Mouse (Mus musculus) forebrain, embryonic 15.5 days (tissue): ENCODE data around the gene Lig1. TPM values are rescaled to one million over a fixed set of nuclear protein-coding genes. Genes with fewer than 3 reads are reported as not detected.
A peak's percentile ranks its signal among the peaks of the same experiment; 100 is the strongest.
"Not testable (repeated sequence)": the region's sequence is repeated elsewhere in the genome, so short reads cannot be mapped to it uniquely, and the experiment has no call there.

Source experiments
- ATAC-seq: fragments of 200-750 bp; cut with Nextera tagmentation; replicated peaks from 2 replicates; pipeline ENCODE4 v1.8.0; 2017; ENCODE audit warnings: mild to moderate bottlenecking, moderate TSS enrichment, moderate library complexity
- H3K27ac ChIP-seq: fragments of 300-500 bp; sonication (generic); replicated peaks from 2 replicates; pipeline ENCODE4 v1.5.1; 2015; ENCODE audit warnings: mild to moderate bottlenecking, inconsistent platforms
- H3K27me3 ChIP-seq: fragments of 300-500 bp; sonication (generic); 2 replicates; pipeline ENCODE4 v1.6.1; 2015; ENCODE audit warnings: inconsistent platforms
- H3K36me3 ChIP-seq: fragments of 300-500 bp; sonication (generic); 2 replicates; pipeline ENCODE4 v1.6.1; 2015; ENCODE audit warnings: mild to moderate bottlenecking, inconsistent platforms
- H3K4me1 ChIP-seq: fragments of 300-500 bp; sonication (generic); 2 replicates; pipeline ENCODE4 v1.6.1; 2015; ENCODE audit warnings: inconsistent platforms
- H3K4me2 ChIP-seq: fragments of 300-500 bp; sonication (generic); replicated peaks from 2 replicates; pipeline ENCODE4 v1.6.1; 2015; ENCODE audit warnings: mild to moderate bottlenecking, inconsistent platforms
- H3K4me3 ChIP-seq: fragments of 300-500 bp; sonication (generic); 2 replicates; pipeline ENCODE4 v1.5.1; 2015; ENCODE audit warnings: mild to moderate bottlenecking, inconsistent platforms
- H3K9ac ChIP-seq: fragments of 300-500 bp; sonication (generic); replicated peaks from 2 replicates; pipeline ENCODE4 v1.6.1; 2015; ENCODE audit warnings: mild to moderate bottlenecking, inconsistent platforms
- H3K9me3 ChIP-seq: fragments of 300-500 bp; sonication (generic); 2 replicates; pipeline ENCODE4 v1.6.1; 2016; ENCODE audit warnings: inconsistent platforms
- WGBS: fragments of 180-500 bp; shearing (Covaris S2); methylation state at CpG from one replicate; pipeline ENCODE4 v1.1.7; 2015; ENCODE audit warnings: mixed read lengths; 5-methylcytosine and 5-hydroxymethylcytosine counted together
- polyA plus RNA-seq: library from polyadenylated mRNA; unstranded; fragments of >200 nt; fragmentation: Nextera tagmentation; extraction: Ambion mirVana; gene quantifications from 2 replicates; pipeline ENCODE4 v1.2.1, GENCODE M21; 2015

The Lig1 gene
- 50.7 and 54.9 TPM in 2 replicates for polyA plus RNA-seq

DNA sequence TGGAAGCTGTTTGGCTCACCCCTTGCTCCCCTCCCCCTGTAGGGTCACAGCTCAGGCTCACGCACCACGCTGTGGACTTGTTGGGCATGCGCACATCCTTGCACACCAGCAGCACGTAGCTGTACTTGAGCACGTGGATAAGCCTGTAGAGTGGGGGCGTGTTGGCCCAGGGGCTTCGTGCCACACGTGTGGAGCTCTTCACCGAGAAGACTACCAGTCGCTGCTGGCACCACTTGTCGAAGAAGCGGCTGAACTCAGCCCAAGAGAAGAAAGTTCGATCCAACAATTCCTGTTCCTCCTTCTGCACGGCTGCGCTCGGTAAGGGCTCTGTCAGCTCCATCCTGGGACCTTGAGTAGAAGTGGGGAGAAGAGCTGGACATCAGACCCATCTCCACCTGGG is at the start of gene Lig1:
TSS of gene Lig1 (plus strand) at position 203 of the 400 bp plus-strand sequence.
- peak within 1 kb of the TSS; percentile 56 for H3K4me2 ChIP-seq
- H3K36me3 ChIP-seq: peaks cover 29% of the 10 kb centered on the region
- H3K27me3 ChIP-seq: no peaks in the 10 kb centered on the region
- peak within 1 kb of the TSS; percentile 94 for H3K27ac ChIP-seq
- ATAC-seq: no peak
- WGBS: 96% methylated on average over 16 of the region's 16 CpGs
- H3K4me3 ChIP-seq: peak within 1 kb of the TSS; percentile 92
- H3K4me1 ChIP-seq: peaks cover 7% of the 10 kb centered on the region
- H3K9ac ChIP-seq: peak within 1 kb of the TSS; percentile 94
- H3K9me3 ChIP-seq: no peaks in the 10 kb centered on the region

DNA sequence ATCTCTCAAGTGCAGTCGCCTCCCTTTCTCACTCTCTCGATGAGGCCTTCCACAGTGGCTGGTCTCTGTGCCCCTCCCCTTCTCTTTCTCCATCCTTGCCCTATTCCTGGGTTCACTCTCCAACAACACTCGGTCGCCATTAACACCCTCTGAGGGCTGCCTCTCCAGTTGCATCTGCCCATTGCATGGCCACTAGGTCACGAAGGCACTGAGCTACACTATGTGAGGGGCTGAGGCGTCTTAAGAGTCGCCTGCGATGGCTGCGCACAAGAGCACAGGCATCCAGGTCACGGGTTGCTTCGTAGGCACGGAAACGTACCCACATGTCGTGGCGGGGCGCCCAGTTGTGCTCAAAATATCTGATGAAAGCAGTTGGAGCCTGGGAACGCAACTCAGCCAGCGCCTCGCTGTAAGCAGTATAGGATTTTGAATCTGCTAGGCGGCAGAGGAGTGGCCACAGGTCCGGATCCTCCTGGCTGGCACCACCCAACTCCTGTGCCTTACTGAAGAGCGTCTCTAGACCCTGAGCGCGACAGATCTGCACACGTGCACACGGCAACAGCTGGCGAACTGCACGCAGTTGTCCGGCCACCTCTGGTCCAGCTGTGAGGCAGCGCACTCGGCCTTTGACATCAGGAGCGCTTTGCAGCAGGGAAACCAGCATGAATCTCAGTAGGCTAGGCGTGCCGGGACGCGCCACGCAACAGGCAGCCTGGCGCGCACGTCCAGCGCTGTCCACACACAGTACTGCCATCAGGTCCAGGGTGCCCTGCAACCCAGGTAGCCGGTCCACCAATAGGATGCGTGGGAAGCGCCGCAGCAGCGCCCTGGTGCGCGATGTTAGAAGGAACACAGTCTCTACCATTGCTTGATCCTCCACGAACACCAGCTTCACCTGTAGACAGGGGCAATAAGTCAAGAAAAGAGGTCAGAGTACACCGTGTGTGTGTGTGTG is 16.1 kb upstream of the Lig1 start:
- no peak overlapping the region for H3K4me2 ChIP-seq
- no peaks in the 10 kb centered on the region for H3K36me3 ChIP-seq
- H3K27ac ChIP-seq: no peak overlapping the region
- no peak overlapping the region for H3K4me3 ChIP-seq
- no peaks in the 10 kb centered on the region for H3K27me3 ChIP-seq
- WGBS: 54% methylated on average over 50 of the region's 50 CpGs
- ATAC-seq: peak; percentile 55; the same call in 1 of the 2 replicates
- H3K9me3 ChIP-seq: no peaks in the 10 kb centered on the region
- no peak overlapping the region for H3K9ac ChIP-seq
- H3K4me1 ChIP-seq: peaks cover 4% of the 10 kb centered on the region; the same call in 1 of the 2 replicates

- H3K4me2 ChIP-seq: no peak overlapping the region
- H3K4me1 ChIP-seq: peaks cover 4% of the 10 kb centered on the region; the same call in 1 of the 2 replicates
- no peaks in the 10 kb centered on the region for H3K27me3 ChIP-seq
- 84% methylated on average over 5 of the region's 5 CpGs for WGBS
- H3K9ac ChIP-seq: no peak overlapping the region
- H3K27ac ChIP-seq: no peak overlapping the region
- H3K4me3 ChIP-seq: no peak overlapping the region
- 0 out of 2 replicates have a peak, but pooled peaks have one; percentile 17 for ATAC-seq
- H3K9me3 ChIP-seq: no peaks in the 10 kb centered on the region
- H3K36me3 ChIP-seq: peaks cover 3% of the 10 kb centered on the region; the same call in 1 of the 2 replicates
Observed at GRCm38 (mm10) chr7:13263851-13264250, 13.2 kb upstream of the Lig1 start.

DNA sequence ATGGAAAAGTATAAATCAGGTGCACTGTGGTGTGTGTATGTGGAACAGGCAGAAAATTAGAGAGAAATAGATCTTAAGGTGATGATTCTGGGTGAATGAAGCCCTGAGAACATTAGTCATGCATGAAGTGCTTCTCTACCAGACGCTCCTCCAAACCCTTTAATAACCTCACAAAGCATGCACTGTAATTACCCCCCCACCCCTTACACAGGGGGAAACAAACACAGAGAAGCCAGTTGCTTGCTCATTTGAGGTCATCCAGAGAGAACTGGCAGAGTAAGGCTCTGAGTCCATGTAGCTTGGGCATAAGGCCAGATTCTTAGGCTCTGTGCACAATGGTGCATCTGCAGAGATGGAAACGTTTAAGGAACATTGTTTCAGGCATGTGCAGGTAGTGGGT is 12.7 kb upstream of the Lig1 start:
- H3K9ac ChIP-seq: no peak overlapping the region
- H3K9me3 ChIP-seq: no peaks in the 10 kb centered on the region
- no peak overlapping the region for H3K27ac ChIP-seq
- peaks cover 4% of the 10 kb centered on the region; the same call in 1 of the 2 replicates for H3K4me1 ChIP-seq
- no peak overlapping the region for H3K4me3 ChIP-seq
- WGBS: 11% methylated on average over 2 of the region's 2 CpGs
- H3K4me2 ChIP-seq: no peak overlapping the region
- H3K27me3 ChIP-seq: no peaks in the 10 kb centered on the region
- 0 out of 2 replicates have a peak, but pooled peaks have one; percentile 20 for ATAC-seq
- H3K36me3 ChIP-seq: peaks cover 3% of the 10 kb centered on the region; the same call in 1 of the 2 replicates

GRCm38 (mm10) chr7:13268749-13269260 is 8.3 kb upstream of the Lig1 start:
- Histone ChIP-seq H3K36me3 (peaks cover 5% of the 10 kb centered on the region; the same call in 1 of the 2 replicates), H3K27me3 (no peaks in the 10 kb centered on the region), H3K4me3 (no peak overlapping the region), H3K27ac (no peak overlapping the region), H3K4me2 (no peak overlapping the region), H3K9me3 (no peaks in the 10 kb centered on the region), H3K9ac (no peak overlapping the region), H3K4me1 (peaks cover 4% of the 10 kb centered on the region; the same call in 1 of the 2 replicates)
- ATAC-seq: no peak
- WGBS: 93% methylated on average over 4 of the region's 4 CpGs

DNA sequence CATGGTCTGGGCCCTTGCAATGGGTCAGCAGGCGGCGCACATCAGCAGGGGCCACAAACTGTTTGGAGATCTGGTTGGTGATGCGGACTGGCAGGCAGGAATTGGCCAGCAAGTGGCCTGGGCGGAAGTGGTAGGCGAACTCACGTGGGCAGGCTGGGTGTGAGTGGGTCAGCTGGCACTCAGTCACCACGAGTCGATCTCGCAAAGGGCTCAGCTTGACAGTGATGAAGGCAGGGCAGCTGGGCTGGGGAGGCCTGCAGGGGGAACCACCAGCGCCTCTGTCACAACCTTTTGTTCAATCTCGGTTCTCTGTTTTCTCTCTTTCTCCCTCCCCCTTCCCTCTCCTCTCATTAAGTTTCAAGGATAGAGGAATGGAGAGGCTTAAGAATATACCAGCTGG is 7.7 kb upstream of the Lig1 start:
- no peak overlapping the region for H3K4me2 ChIP-seq
- H3K27ac ChIP-seq: no peak overlapping the region
- H3K4me1 ChIP-seq: peaks cover 3% of the 10 kb centered on the region; the same call in 1 of the 2 replicates
- H3K9me3 ChIP-seq: no peaks in the 10 kb centered on the region
- no peaks in the 10 kb centered on the region for H3K27me3 ChIP-seq
- H3K36me3 ChIP-seq: peaks cover 7% of the 10 kb centered on the region; the same call in 1 of the 2 replicates
- WGBS: 74% methylated on average over 11 of the region's 11 CpGs
- ATAC-seq: no peak
- H3K4me3 ChIP-seq: no peak overlapping the region
- H3K9ac ChIP-seq: no peak overlapping the region

DNA sequence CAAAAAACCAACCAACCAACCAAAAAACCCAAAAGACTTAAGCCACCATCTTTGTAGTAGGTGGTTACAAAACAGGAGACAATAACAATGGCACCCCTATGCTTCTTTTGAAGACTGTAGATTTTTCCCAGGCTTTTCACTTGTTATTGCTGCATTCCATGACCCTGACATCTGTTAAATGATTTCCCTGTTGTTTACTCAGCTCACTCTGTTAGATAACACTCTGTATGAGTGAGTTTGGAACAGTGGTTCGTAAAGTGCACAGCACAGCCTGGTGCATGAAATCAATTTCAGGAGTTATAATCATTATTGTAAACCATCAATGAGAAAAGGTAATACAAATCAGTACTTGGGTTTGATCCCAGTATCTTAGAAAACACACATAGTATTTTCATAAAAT is 5.4 kb upstream of the Lig1 start:
- 84% methylated on average over 1 of the region's 1 CpGs for WGBS
- no peak overlapping the region for H3K4me3 ChIP-seq
- H3K9ac ChIP-seq: no peak overlapping the region
- H3K4me1 ChIP-seq: no peaks in the 10 kb centered on the region
- peaks cover 27% of the 10 kb centered on the region for H3K36me3 ChIP-seq
- no peak for ATAC-seq
- H3K27me3 ChIP-seq: no peaks in the 10 kb centered on the region
- no peaks in the 10 kb centered on the region for H3K9me3 ChIP-seq
- no peak overlapping the region for H3K4me2 ChIP-seq
- no peak overlapping the region for H3K27ac ChIP-seq

- WGBS: 26% methylated on average over 2 of the region's 2 CpGs
- peak overlapping the region; percentile 56 for H3K4me2 ChIP-seq
- H3K4me1 ChIP-seq: peaks cover 7% of the 10 kb centered on the region
- peak overlapping the region; percentile 94; the same call in 1 of the 2 replicates for H3K27ac ChIP-seq
- H3K36me3 ChIP-seq: peaks cover 29% of the 10 kb centered on the region
- no peaks in the 10 kb centered on the region for H3K9me3 ChIP-seq
- H3K27me3 ChIP-seq: no peaks in the 10 kb centered on the region
- H3K4me3 ChIP-seq: peak overlapping the region; percentile 92
- H3K9ac ChIP-seq: peak overlapping the region; percentile 94
- ATAC-seq: 0 out of 2 replicates have a peak, but pooled peaks have one; percentile 0
Observed at GRCm38 (mm10) chr7:13277833-13278232, 750 bp downstream of the Lig1 start.

DNA sequence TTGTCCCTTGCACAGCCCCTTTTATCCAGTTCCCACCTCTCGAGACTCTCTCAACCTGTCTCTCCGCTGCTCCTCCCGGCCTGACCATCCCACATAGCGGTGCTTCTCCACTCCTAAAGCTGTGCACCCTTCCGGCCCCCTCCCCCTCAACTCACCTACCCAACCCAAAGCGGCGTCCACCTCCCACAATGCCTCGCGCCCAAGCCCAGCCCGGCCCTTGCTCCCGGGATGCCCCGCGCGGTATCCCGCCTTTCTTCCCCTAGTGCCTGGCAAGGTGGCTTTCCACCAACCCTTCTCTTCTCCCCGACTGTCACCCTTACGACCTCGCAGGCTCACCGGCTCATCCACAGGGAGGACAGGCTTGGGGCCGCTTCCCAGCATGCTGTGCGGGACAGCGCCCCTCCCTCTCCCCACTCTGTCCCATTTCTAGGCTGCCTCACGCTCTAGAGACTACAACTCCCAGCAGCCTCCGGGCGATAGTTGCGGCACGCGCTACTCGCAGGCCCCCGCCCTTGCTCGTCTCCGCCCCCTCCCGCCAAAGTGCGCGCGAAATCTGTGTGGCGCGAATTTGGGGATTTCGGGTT is 1.3 kb downstream of the Lig1 start, which contains the start of gene Zswim9:
TSS of gene Zswim9 (minus strand) at position 414 of the 584 bp plus-strand sequence.
- Histone ChIP-seq H3K27ac (peak within 1 kb of the TSS; percentile 94), H3K27me3 (no peaks in the 10 kb centered on the region), H3K4me1 (peaks cover 7% of the 10 kb centered on the region), H3K4me2 (peak within 1 kb of the TSS; percentile 56), H3K9me3 (no peaks in the 10 kb centered on the region), H3K4me3 (peak within 1 kb of the TSS; percentile 92), H3K9ac (peak within 1 kb of the TSS; percentile 94), H3K36me3 (peaks cover 29% of the 10 kb centered on the region)
- peak; percentile 98 for ATAC-seq
- WGBS: under 1% methylated on average over 39 of the region's 39 CpGs

DNA sequence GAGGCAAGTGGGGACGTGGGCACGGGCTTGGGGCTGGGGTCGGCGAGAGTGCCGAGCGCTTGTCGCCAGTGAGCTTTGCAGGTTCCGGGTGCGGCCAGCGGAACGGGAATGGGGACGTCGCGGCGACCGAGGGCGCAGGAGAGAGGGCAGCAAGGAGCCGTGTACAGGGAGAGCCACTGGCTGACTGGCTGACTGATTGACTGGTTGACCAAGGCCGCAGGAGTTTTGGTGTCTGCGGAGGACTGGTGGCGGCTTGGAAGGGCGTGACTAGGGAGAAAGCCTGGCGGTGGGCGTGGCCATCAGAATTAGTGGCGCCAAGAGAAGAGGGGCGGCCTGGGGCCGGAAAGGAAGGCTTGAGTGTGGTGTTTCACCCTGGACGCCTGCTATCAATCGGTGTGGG is 1.9 kb downstream of the Lig1 start:
- Histone ChIP-seq H3K9ac (peak overlapping the region; percentile 94; the same call in 1 of the 2 replicates), H3K27ac (peak overlapping the region; percentile 94; the same call in 1 of the 2 replicates), H3K4me2 (peak overlapping the region; percentile 56), H3K4me3 (peak overlapping the region; percentile 92), H3K36me3 (peaks cover 26% of the 10 kb centered on the region)
- H3K9me3 ChIP-seq, H3K27me3 ChIP-seq, H3K4me1 ChIP-seq: not testable (repeated sequence)
- under 1% methylated on average over 15 of the region's 29 CpGs for WGBS
- ATAC-seq: peak; percentile 70

DNA sequence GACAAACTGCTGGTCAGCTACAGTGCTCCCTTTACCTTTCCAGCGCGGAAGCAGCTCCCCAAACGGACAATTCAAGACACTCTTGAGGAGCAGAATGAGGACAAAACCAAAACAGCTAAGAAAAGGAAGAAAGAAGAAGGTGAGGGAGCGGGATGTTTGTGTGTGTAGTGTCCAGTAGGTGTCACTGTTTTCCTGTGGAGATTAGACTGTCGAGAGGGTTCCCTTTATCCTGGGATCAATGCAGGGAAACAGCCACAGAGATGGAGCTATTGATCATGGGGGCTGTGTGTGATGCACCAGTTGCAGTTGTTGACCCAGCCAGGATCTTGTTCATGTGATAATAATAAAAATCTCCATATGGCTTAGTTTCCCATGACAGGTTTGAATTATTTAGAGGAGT is 11.5 kb downstream of the Lig1 start:
- 45% methylated on average over 5 of the region's 5 CpGs for WGBS
- H3K36me3 ChIP-seq: peaks cover 55% of the 10 kb centered on the region
- H3K9me3 ChIP-seq: no peaks in the 10 kb centered on the region
- no peaks in the 10 kb centered on the region for H3K27me3 ChIP-seq
- H3K27ac ChIP-seq: no peak overlapping the region
- no peaks in the 10 kb centered on the region for H3K4me1 ChIP-seq
- H3K4me2 ChIP-seq: no peak overlapping the region
- ATAC-seq: peak; percentile 66; the same call in 1 of the 2 replicates
- H3K9ac ChIP-seq: no peak overlapping the region
- no peak overlapping the region for H3K4me3 ChIP-seq
